Mouse (Mus musculus): ENCODE measurements around the gene Map3k19. TPM values are rescaled to one million over a fixed set of nuclear protein-coding genes. Genes with fewer than 3 reads are reported as not detected.

The Map3k19 gene
- total and polyA plus RNA-seq, 3 experiments = 0.04 TPM; not detected in 2

- in situ Hi-C loops (cut with MboI; ENCODE audit: low pct_ligation_motif_present, low pct_unique_long_range_greater_than_20kb, low sequenced_read_pairs) = no loop called here
- H3K4me3 ChIP-seq (replicated peaks in 1 of 3; ENCODE audit: low read depth in 2 of 3, low read length in 2 of 3, poor library complexity in 1 of 3) = no peak overlapping the region
- H3K4me2 ChIP-seq (ENCODE audit: insufficient read depth, low read depth, poor library complexity, severe bottlenecking) = peak overlapping the region; percentile 46; the same call in 1 of the 2 replicates
- peaks cover 13 to 81% of the 10 kb centered on the region in 2 experiments for H3K4me1 ChIP-seq (ENCODE audit: control insufficient read depth in 1 of 2, insufficient read depth in 2 of 2)
- TF ChIP-seq USF1 (IDR thresholded peaks at IDR 0.05; ENCODE audit: low read depth, low read length) (no peak), RAD21 (IDR thresholded peaks at IDR 0.05; ENCODE audit: low read depth, low read length) (no peak), SIN3A (IDR thresholded peaks at IDR 0.05; ENCODE audit: low read length) (0 out of 2 replicates have a peak, but pooled peaks have one; percentile 29)
- H3K27me3 ChIP-seq (replicated peaks) = no peaks in the 10 kb centered on the region
- H3K27ac ChIP-seq (ENCODE audit: insufficient read depth, low read depth) = no peak overlapping the region
- no peaks in the 10 kb centered on the region for H3K9me3 ChIP-seq (replicated peaks; ENCODE audit: low read length)
- H3K36me3 ChIP-seq (replicated peaks in 1 of 2; ENCODE audit: control insufficient read depth in 1 of 2, insufficient read depth in 1 of 2, low read length in 1 of 2) = peaks cover 2 to 52% of the 10 kb centered on the region in 2 experiments
- peaks cover 93% of the 10 kb centered on the region for H3K79me2 ChIP-seq (replicated peaks; ENCODE audit: control insufficient read depth, extremely low read depth, insufficient read depth, poor library complexity, severe bottlenecking)
- H3K9ac ChIP-seq (ENCODE audit: insufficient read depth, low read depth) = no peak overlapping the region
- peak; percentile 52 for DNase-seq (ENCODE audit: extremely low read depth)
- dilution Hi-C loops (cut with MboI; ENCODE audit: extremely low pct_ligation_motif_present, extremely low pct_unique_long_range_greater_than_20kb, low sequenced_read_pairs) = no loop called here
Measured at GRCm38 (mm10) chr1:127780849-127781248, 74.0 kb downstream of the Map3k19 start.

DNA sequence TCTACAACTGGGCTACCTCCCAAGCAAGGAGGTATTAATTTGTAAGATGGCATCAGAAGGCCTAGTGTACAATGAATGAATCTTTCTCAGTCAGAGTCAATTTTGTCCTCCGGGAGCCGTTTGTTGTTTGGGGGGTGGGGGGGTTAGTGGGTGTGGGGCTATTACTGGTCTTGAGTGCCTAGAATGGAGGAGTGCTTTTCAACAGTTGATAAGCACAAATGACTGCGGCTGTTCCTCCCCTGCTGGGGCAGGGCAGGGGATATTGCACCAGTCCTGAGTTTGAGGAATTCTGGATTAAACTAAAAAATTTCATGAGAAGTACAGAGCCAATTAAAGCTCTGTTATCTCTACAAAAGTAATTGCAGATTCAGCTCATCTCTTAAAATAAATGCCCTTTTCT is 74.7 kb downstream of the Map3k19 start:
- no peak overlapping the region for H3K9ac ChIP-seq (ENCODE audit: insufficient read depth, low read depth)
- dilution Hi-C loops (cut with MboI; ENCODE audit: extremely low pct_ligation_motif_present, extremely low pct_unique_long_range_greater_than_20kb, low sequenced_read_pairs) (no loop called here), in situ Hi-C loops (cut with MboI; ENCODE audit: low pct_ligation_motif_present, low pct_unique_long_range_greater_than_20kb, low sequenced_read_pairs) (no loop called here)
- no peaks in the 10 kb centered on the region for H3K27me3 ChIP-seq (replicated peaks)
- H3K4me3 ChIP-seq (replicated peaks in 1 of 3; ENCODE audit: low read depth in 2 of 3, low read length in 2 of 3, poor library complexity in 1 of 3) = no peak overlapping the region
- peaks cover 2 to 48% of the 10 kb centered on the region in 2 experiments for H3K36me3 ChIP-seq (replicated peaks in 1 of 2; ENCODE audit: control insufficient read depth in 1 of 2, insufficient read depth in 1 of 2, low read length in 1 of 2)
- peaks cover 13 to 76% of the 10 kb centered on the region in 2 experiments for H3K4me1 ChIP-seq (ENCODE audit: control insufficient read depth in 1 of 2, insufficient read depth in 2 of 2)
- H3K79me2 ChIP-seq (replicated peaks; ENCODE audit: control insufficient read depth, extremely low read depth, insufficient read depth, poor library complexity, severe bottlenecking) = peaks cover 90% of the 10 kb centered on the region
- H3K4me2 ChIP-seq (ENCODE audit: insufficient read depth, low read depth, poor library complexity, severe bottlenecking) = peak overlapping the region; percentile 40; the same call in 1 of the 2 replicates
- H3K9me3 ChIP-seq (replicated peaks; ENCODE audit: low read length) = no peaks in the 10 kb centered on the region
- DNase-seq (ENCODE audit: extremely low read depth) = no peak
- H3K27ac ChIP-seq (ENCODE audit: insufficient read depth, low read depth) = no peak overlapping the region
- TF ChIP-seq BHLHE40 (IDR thresholded peaks at IDR 0.05; ENCODE audit: low read depth, low read length) (no peak), JUN (IDR thresholded peaks at IDR 0.05; ENCODE audit: insufficient read depth, low read depth, low read length) (no peak)

- TF ChIP-seq E2F4 (IDR thresholded peaks at IDR 0.05; ENCODE audit: insufficient replicate concordance, low read depth, low read length) (no peak), ZKSCAN1 (IDR thresholded peaks at IDR 0.05; ENCODE audit: borderline replicate concordance, low read depth, low read length) (no peak), TCF12 (IDR thresholded peaks at IDR 0.05; ENCODE audit: low read depth, low read length) (no peak), NRF1 (IDR thresholded peaks at IDR 0.05; ENCODE audit: low read depth, low read length) (no peak), IRF4 (IDR thresholded peaks at IDR 0.05; ENCODE audit: low read depth, low read length) (no peak), CHD1 (IDR thresholded peaks at IDR 0.05; ENCODE audit: low read depth, low read length) (no peak), ELF1 (IDR thresholded peaks at IDR 0.05; ENCODE audit: low read depth, low read length) (no peak), ZNF384 (IDR thresholded peaks at IDR 0.05; ENCODE audit: low read depth, low read length) (no peak), USF2 (conservative IDR thresholded peaks at IDR 0.05; ENCODE audit: low read depth, low read length) (no peak), EP300 (IDR thresholded peaks at IDR 0.05; ENCODE audit: low read length) (no peak), JUN (IDR thresholded peaks at IDR 0.05; ENCODE audit: insufficient read depth, low read depth, low read length) (no peak), SMC3 (IDR thresholded peaks at IDR 0.05; ENCODE audit: low read depth, low read length) (no peak), MAX (IDR thresholded peaks at IDR 0.05; ENCODE audit: low read length) (no peak), MAFK (IDR thresholded peaks at IDR 0.05; ENCODE audit: insufficient replicate concordance, low read length) (no peak), POLR2A (IDR thresholded peaks at IDR 0.05; ENCODE audit: low read depth, low read length) (no peak), KAT2A (IDR thresholded peaks at IDR 0.05; ENCODE audit: insufficient replicate concordance, low read length) (no peak), USF1 (IDR thresholded peaks at IDR 0.05; ENCODE audit: low read depth, low read length) (no peak), POLR2AphosphoS2 (IDR thresholded peaks at IDR 0.05; ENCODE audit: low read depth, low read length) (no peak)
- dilution Hi-C loops (cut with MboI; ENCODE audit: extremely low pct_ligation_motif_present, extremely low pct_unique_long_range_greater_than_20kb, low sequenced_read_pairs) (no loop called here), in situ Hi-C loops (cut with MboI; ENCODE audit: low pct_ligation_motif_present, low pct_unique_long_range_greater_than_20kb, low sequenced_read_pairs) (no loop called here)
Measured at GRCm38 (mm10) chr1:127778611-127779010, 76.2 kb downstream of the Map3k19 start.

More at GRCm38 (mm10) chr1:127778611-127779010, 76.2 kb downstream of the Map3k19 start:
- Histone ChIP-seq H3K4me2 (ENCODE audit: insufficient read depth, low read depth, poor library complexity, severe bottlenecking) (no peak overlapping the region), H3K4me3 (replicated peaks in 1 of 3; ENCODE audit: low read depth in 2 of 3, low read length in 2 of 3, poor library complexity in 1 of 3) (no peak overlapping the region), H3K36me3 (replicated peaks in 1 of 2; ENCODE audit: control insufficient read depth in 1 of 2, insufficient read depth in 1 of 2, low read length in 1 of 2) (peaks cover 2 to 37% of the 10 kb centered on the region in 2 experiments), H3K27me3 (replicated peaks) (no peaks in the 10 kb centered on the region), H3K79me2 (replicated peaks; ENCODE audit: control insufficient read depth, extremely low read depth, insufficient read depth, poor library complexity, severe bottlenecking) (peaks cover 83% of the 10 kb centered on the region), H3K27ac (ENCODE audit: insufficient read depth, low read depth) (no peak overlapping the region), H3K9ac (ENCODE audit: insufficient read depth, low read depth) (no peak overlapping the region), H3K4me1 (ENCODE audit: control insufficient read depth in 1 of 2, insufficient read depth in 2 of 2) (peaks cover 13 to 66% of the 10 kb centered on the region in 2 experiments), H3K9me3 (replicated peaks; ENCODE audit: low read length) (no peaks in the 10 kb centered on the region)
- no peak for DNase-seq (ENCODE audit: extremely low read depth)
